Mouse (Mus musculus): ENCODE data around the gene Gpr149.

GRCm38 (mm10) chr3:62527160-62527559 is 77.8 kb downstream of the Gpr149 start:
- TF ChIP-seq BHLHE40 (IDR thresholded peaks at IDR 0.05; ENCODE audit: low read depth, low read length) (no peak), POLR2A (IDR thresholded peaks at IDR 0.05; ENCODE audit: low read depth, low read length) (no peak), JUND (conservative IDR thresholded peaks at IDR 0.05; ENCODE audit: low read depth, low read length) (no peak), CTCF (conservative IDR thresholded peaks at IDR 0.05 in 1 of 2, IDR thresholded peaks at IDR 0.05 in 1 of 2; ENCODE audit: low read depth in 2 of 2, low read length in 2 of 2) (peak in 1 of 2 experiments; percentile 60; a peak in 2 of 4 replicates), SIN3A (IDR thresholded peaks at IDR 0.05; ENCODE audit: low read length) (no peak), MYC (IDR thresholded peaks at IDR 0.05; ENCODE audit: low read depth, low read length) (no peak), USF1 (IDR thresholded peaks at IDR 0.05; ENCODE audit: low read depth, low read length) (no peak), CHD1 (IDR thresholded peaks at IDR 0.05; ENCODE audit: low read depth, low read length) (no peak)

Data from CH12.LX (cell line).